Mouse (Mus musculus): ENCODE measurements around the gene Klhl8.

Gene Klhl8

DNA sequence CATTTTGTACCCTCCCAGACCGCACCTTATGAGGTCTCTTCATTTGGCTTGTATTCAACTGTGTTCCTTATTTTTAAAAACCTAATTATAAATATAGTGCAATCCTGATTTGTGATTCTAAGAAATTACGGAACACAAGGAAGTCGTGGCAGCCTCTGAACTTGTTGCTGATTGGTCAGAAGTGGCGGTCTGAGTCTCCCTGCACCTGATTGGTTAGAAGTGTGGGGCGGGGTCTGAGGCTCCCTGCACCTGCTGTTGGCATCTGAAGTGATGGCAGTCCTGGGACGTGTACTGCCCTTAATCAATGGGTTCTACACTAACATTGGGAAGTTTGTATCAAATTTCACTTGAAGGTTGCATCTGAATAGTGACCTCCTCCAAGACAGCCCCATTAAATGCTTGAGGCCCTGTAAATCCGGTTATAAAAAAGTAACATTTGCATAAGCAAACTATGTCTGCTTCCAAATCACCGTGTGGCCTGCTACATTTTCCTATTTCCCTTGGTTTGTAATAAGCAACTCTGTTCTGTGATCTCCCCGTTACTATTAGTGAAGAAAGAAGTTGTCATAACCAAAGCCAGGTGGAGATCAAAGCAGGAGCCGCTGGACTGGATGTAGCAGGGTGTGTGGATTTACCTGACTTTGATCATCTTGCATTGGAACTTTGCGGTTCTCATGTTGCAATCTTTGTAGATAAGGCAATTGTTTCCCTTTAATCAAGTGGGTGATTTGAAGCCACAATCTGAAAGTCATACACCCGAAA, 5.7 kb upstream of the Klhl8 start:
- DNase-seq (ENCODE audit: low spot score): no peak

DNA sequence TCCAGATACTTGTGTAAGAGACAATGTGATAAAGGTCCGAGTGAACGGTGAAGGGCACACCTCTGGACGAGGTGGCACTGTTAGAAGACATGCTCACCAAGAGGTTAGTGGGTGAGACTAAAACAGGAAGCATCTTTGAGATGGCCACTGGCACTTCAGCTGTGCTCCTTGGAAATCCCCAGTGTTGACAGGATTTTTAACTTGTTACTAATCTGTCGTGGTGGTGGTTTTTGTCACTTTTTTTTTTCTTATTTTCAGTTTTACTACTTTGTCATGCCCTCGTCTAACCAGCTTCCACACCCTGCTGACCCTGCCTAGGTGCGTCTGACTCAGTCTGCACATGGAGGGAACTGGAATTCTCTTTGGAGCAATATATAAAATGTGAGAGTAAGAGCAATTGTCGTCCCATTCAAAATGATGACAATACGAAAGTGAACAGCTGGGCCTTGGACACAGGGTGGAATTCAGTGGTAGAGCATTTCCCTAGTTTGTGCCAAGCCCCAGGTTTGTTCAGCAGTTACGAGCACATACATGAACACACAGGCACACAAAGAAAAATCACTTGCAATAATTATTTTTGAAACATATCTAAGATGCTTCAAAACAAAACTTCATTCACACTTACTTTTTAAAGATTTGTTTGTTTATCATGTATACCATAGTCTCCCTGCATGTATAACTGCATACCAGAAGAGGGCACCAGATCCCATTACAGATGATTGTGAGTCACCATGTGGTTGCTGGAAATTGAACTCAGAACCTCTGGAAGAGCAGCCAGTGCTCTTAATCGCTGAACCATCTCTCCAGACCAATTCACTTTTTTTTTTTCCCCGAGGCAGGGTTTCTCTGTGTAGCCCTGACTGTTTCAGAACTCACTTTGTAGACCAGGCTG, 3.5 kb upstream of the Klhl8 start:
- DNase-seq (ENCODE audit: low spot score): no peak

DNA sequence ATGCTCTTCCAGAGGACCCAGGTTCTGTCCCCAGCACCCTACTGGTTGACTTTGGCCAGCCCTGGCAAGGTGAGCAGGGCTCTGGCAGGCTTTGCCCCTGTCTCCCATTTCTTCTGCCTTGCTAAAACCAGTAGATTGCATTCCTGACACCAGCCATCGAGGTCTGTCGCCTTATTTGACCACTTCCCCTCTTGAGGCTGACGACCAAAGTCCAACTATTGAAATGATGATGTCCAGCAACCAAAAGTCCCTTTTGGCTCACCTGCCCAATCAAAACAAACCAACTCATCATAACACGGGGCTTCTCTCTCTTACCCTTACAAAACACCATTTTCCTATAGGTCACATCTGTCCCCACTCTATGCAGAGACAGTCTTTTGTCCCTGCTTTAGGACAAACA, 2.1 kb upstream of the Klhl8 start:
- no peak for DNase-seq (ENCODE audit: low spot score)

DNA sequence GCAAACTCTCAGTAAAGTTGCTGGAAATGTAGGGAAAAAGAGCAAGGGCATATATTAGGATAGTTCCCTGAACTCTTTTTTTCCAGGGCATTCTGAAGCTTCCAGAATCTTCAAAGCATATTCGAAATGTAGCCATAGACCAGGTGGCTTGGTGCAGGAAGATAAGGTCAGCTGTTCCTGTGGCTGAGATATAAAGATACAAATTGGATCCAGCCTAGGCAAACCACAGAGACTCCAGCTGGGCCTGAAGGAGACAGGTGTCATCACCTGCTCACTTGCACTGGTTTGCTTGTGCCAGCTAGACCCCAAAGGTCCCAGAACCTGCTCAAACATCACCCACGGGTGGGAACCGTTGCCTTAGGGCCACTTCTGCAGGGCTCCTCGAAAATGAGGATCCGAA, 496 bp upstream of the Klhl8 start:
- DNase-seq (ENCODE audit: low spot score): no peak

DNA sequence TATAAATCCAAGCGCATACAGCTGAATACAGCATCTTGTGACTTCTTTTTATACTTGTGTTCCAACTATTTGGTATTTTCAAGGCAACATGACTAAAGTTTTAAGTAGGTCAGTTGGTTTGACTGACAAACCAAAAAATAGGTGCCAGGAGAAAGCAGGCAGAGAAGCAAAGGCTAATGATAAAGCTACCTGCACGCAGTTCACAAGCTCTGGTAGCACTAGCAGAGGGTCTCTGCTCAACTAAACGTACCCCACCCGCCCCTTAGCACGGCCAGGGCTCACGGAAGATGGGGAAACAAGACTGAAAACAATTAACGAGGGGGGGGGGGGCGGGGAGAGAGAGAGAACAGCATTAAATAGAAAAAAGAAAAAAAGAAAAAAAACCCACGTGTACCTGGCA, 903 bp downstream of the Klhl8 start:
- DNase-seq (ENCODE audit: low spot score): no peak

DNA sequence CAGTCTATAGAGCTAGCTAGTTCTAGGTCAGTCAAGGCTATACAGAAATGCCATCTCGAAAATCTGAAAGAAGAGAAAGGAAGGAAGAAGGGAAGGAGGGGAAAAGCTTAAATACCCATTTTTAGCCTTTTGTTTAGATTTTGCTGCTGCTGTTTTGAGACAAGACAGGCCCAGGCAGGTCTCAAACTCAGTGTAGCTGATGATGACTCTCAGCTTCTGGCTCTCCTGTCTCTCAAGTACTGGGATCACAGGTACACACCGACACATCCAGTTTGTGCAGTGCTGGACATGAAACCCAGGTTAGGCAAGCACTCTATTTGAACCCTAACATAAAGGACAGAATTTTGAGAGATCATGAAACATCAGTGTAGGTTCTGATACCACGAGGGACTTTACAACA, 1.6 kb downstream of the Klhl8 start:
- no peak for DNase-seq (ENCODE audit: low spot score)

DNA sequence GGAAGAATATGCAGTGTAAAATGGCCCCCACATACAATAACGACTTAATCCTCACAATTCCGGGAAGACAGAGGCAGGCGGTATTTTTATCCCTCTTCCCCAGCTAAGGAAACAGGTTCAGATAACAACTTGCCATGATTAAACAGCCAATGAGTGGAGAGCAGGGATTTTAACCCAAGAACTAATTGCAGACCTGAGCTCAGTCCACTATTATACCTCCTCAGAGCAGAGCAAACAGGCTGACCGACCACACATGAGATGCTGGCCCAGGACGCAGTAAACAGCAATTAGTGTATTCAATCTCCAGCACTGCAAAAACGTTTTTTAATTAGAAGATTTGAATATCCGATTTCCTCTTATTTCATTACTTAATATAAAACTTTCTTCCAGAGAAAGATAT, 2.2 kb downstream of the Klhl8 start:
- no peak for DNase-seq (ENCODE audit: low spot score)

DNA sequence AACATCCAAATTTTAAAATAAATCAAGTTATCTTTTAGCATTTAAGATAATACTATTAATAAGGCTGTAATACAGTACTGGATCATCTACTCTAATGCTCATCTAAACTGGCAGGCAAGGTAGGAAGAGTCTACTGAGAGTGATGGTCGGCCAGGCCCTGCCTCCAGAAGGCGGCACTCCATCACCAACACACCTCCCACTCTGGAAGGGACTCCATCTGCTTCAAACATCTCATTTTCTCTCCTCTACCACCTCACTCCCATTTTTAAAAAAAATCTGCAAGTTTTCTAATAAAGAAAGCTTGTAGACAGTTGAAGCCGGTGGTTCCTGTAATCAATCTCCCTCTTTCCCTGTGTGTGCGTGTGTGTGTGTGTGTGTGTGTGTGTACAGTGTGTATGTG, 3.2 kb downstream of the Klhl8 start:
- DNase-seq (ENCODE audit: low spot score): no peak

DNA sequence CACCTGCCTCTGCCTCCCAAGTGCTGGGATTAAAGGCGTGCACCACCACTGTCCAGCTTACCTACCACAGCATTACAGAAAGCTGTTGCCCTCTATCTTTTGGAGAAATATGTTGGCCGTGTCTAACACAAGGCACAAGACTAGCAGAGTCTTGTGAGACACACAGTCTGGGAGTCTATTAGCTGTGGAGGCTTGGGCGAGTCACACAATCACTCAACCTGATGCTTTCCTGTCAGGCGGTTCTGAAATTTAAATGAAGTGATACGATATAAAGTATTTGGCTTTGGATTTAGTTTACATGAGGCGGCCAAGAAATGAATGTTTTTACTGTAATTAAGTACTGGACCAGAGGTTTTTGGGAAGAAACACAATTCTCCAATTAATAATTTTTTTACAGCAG, 4.9 kb downstream of the Klhl8 start:
- no peak for DNase-seq (ENCODE audit: low spot score)

DNA sequence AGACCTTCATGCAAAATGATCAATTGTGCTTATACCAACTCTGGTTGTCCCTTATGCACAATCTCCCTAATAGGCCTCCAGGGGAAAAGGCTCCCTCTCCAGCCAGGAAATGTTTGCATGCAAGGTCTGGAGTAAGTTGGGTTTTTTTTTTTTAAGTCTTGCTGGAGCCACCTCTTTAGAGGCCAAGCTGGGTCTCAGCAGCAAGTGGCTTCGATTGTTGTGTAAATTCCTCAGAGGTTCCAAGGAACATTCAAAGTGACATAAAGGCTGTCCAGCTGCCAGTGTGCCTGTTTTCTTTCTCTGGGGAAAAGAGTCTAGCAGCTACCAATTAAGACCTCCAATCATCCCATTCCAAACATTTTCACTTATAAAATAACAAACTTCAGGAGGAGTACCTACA, 12.7 kb downstream of the Klhl8 start:
- no peak for DNase-seq (ENCODE audit: low spot score)

DNA sequence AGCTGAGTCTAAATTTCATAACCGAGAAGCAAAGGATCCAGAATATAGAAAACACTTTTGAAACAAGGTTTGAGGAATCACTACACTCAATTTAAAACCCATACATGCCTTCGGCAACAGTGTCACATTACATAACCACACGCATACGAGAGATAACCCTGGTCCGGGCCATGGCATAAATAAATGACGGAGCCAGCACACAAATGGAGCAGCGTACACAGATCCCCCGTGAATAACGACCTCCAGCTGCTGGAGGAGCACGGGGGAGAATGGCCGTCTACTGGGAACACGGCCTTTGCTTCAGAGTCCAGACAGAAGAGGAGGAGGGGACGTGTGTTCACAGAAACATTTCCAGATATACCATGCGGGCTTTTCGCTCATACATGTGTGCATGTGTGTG, 21.3 kb downstream of the Klhl8 start:
- DNase-seq (ENCODE audit: low spot score): no peak

DNA sequence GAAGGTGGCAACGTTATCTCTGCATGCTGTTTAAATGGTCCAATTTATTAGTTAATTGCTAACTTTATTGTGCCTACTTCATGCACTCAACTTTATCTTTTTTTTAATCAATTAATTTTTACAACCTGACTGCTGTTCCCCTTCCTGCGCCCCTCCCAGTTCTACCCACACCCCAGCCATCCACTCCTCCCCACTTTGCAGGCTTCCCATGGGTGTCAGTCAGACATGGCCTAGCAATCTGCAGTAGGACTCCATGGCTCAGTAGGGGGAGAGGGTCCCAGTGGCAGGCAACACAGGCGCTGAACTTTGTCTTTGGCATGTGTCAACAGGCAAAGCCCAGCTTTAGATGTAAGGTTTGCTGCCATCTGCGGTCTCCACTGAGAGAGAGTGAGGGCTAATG, 47.3 kb downstream of the Klhl8 start:
- no peak for DNase-seq (ENCODE audit: low spot score)

DNA sequence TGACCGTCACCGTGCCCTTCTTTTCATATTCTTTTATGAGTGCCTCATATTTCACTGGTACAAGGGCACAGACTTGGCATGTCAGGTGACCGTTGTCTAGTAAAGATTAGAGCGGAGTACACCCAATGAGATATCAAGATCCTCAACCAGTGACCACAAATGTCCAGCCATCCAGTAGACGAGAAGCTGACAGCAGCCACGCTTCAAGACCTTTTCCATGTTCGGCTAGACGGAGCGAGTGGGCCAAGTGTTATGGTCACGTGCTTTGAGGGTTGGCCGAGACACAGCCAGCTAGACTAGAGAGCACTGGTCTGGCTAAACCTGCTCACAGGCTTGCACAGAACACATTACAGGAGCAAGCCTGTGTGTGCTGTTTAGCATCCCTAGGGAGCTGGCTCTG, 50.4 kb downstream of the Klhl8 start:
- DNase-seq (ENCODE audit: low spot score): no peak

DNA sequence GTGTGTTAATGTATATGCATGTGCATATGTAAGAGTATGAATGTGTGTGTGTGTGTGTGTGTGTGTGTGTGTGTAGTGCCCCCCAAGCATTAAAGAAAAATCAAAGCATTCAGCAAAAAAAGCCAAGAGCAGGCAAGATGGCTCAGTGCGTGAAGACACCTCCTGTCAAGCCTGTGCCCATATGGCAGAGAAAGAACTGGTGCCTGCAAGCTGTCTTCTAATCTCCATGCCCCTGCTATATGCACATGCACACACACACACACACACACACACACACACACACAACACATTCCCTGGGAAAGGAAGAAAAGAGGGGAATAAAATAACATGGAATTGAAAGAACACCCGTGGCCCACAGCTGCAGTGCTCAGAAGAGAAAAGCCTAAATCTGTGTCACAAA, 53.9 kb downstream of the Klhl8 start:
- no peak for DNase-seq (ENCODE audit: low spot score)

DNA sequence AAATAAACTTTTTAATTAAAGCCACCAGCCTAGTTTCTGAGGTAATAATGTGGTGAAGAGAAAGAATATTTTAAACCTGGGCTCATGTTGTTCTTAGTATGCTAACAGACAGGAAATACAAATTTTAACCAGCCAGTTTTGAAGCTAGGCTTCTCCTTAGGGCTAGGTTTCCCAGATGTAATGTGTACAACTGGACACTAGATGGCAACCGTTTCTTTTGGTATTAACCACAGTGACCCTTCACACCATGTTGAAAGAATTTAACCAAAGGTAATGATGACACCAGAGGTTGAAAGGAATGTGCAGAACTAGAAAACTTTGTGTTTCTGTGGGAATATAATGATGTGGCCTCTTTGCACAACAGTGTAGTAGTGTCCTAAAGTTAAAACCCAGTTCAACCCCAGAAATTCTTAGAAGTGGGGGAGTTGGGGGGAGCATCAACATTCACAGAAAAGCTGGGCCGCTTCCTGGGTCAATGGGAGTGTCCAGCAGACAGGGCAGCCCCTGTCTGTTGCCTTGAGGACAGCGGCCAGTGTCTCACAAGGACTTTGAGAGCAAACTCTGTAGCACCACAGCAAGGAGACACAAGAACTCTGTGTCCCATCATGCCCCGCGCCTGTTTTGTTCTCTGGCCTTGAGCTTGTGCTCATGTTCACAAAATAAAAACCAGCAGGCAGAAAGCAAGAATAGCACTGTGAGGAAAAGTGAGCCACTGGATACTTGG, 54.6 kb downstream of the Klhl8 start:
- peak; percentile 51 for DNase-seq (ENCODE audit: low spot score)

DNA sequence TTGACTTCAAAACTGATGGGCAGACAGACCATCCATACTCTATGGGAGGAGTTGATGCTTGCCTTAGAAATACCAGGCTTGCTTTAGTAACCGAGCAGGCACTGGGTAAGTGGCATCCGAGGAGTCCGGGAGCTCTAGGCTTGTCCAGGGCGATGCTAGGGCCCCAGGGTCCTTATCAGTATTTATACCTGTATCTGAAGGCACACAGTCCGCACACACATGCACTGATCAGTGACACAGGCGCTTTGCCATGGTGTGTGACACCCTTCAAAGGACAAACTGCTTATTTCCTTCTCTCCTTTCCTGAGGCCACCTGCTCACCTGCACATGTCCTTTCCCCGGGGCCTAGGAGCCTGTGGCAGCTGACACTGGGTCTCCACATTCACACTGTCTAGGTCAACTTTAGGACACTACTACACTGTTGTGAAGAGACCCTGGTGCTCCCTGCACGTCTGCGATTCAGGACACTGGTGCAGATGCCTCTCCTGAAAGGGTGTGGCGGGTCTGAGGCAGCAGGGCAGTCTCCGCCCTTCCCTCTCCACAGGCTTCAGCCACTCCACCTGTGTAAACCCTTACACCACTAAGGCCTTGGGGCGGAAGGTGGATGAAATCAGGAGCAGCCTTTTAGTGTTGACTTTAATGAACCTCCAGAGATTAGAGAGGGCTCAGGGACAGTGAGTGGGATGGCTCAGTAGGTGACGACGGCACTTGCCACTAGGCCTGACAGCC, 55.4 kb downstream of the Klhl8 start:
- no peak for DNase-seq (ENCODE audit: low spot score)

DNA sequence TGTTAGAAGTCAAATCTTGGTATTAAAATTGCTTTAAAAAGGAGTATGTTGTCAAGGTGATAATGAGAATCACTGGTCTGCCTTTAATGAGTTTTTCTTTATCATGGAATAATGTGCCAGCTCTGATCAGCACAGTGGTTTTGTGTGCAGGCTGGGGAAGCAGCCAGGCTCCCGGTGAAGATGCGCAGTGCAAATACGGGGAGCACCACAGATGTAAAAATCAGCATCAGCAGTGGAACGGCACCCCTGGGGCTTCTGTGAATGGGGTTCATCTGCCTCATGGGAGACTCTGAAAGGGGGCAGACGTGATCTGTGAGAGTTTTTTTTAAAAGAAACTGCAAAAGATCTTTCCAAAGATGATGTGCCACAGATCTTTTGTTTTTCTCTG, 56.3 kb downstream of the Klhl8 start:
- DNase-seq (ENCODE audit: low spot score): no peak

DNA sequence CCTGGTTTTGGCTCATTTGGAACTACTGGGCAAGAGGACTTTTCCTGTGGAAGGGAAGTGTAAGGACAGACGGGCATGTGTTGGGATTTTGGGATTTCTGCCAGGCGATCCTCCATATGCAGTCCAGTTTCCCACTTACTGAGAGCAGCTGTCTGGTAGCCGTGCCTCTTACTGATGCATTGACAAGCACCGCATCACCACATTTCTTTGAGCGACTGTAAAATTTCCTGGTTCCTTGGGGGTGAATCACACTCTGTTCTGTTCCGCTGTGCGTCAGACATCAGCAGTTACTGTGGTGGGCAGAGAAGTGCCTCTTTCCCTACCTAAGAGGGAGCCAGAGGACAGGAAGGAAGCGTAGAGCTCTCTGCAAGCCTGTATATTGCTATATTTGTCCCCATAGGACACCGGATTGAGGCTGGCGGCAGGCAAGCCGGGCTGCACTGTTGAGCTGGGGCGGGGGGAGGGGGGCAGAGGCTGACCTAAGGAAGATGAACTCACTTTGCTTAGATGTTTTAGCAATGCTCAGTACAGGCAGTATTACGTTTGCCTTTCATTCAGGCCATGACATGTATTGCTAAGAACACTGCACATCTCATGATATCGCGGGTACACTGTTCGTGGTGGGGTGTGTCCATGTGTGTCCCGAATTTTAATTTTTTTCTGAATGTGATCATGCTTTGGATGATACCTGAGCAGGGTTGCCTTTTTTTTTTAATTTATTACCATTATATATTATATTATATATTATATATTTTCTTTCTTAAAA, 56.8 kb downstream of the Klhl8 start:
- DNase-seq (ENCODE audit: low spot score): no peak

DNA sequence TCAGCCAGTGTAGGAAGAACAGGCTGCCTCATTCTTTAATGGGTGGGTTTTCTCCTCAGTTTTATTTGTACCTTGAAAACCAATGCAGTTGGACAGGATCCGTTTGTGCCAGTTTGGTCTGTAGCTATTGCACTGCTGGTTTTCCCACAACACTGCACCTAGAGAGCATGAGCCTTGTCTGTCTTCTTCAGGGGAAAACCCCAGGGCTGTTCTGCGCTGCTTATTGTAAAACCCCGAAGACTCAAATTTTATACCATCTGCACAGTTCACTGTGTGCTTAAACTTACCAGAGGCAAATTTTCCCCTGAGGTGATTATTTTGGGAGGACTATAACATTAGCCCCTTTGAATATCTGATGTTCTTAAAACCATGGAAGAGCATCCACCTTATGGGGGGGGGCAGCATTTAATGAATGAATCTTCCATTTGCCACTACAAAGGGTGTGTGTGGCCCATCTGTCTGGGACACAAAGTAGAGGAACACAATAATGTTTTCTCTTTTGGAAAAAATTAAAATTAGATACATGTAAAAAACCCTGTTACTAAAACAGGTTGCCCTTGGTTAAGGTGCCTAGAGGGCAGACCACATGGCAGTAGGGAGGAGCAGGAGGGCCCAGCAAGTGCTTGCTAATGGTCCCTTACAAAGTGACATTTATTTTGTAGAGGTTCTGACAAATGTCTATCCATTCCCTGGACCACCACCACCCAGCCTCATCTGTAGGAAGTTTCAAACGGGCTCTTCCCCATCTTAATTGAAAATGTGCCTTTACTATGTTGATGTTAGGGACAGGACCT, 58.1 kb downstream of the Klhl8 start:
- no peak for DNase-seq (ENCODE audit: low spot score)

DNA sequence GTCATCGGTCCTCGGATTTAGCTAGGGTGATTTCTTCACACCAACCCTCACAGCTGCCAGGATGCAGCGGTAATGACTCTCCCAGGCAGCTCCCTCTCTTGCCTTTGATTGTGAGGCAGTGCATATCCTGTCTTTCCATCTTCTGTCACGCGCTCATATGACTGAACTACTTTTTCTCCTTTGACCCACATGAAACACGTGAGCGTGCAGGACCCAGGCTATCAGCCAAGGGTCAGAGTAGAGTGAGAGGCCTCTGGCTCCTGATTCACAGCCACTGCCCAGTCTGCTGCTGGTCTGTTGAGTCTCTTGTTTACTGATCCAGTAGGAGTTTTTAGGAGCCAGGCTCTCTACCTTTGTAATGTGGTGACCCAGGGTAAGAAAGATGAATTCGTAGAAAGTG, 62.5 kb downstream of the Klhl8 start:
- DNase-seq (ENCODE audit: low spot score): no peak

DNA sequence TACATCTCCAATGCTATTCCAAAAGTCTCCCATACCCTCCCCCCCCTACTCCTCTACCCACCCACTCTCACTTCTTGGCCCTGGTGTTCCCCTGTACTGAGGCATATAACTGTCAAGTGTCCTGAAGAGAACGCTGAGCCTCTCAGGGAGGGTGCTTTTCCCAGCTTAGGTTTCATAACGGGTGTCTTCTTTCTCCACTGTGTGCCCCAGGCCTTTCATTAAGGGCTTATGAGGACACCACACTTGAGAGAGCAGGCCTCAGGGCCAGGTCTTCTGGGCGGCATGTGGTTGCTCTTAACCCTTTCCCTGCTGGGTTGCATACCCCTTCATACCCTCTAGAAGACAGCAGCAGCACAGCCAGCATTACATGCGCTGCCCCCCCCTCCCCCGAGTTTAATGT, 64.5 kb downstream of the Klhl8 start:
- no peak for DNase-seq (ENCODE audit: low spot score)

All from layer of hippocampus, adult 9-10 months (tissue).